Mouse (Mus musculus) ES-E14 (cell line): ENCODE data around the gene AI837181. TPM values are rescaled to one million over a fixed set of nuclear protein-coding genes. Genes with fewer than 3 reads are reported as not detected.

Experiments used
- DNase-seq: peaks from one replicate; pipeline ENCODE4 v3.0.0-alpha.2; 2013; ENCODE audit warnings: low read depth, low spot score
- H3K27ac ChIP-seq: 2 replicates; pipeline ENCODE4 v1.5.1; 2012; ENCODE audit warnings: low read depth, mild to moderate bottlenecking, low read length, moderate library complexity, mixed read lengths; ENCODE audit not compliant: poor library complexity, insufficient read depth, severe bottlenecking
- H3K36me3 ChIP-seq: 2 replicates; pipeline ENCODE4 v1.6.1; 2012; ENCODE audit warnings: mild to moderate bottlenecking, low read length, moderate library complexity, mixed read lengths; ENCODE audit not compliant: control insufficient read depth, poor library complexity, insufficient read depth, severe bottlenecking
- H3K4me1 ChIP-seq, 2 experiments: fragments of 150-350 bp in 1 of 2; sonication (generic) in 1 of 2; 2 replicates each; pipeline ENCODE4 v1.6.1; 2012; ENCODE audit warnings: low read length in 2 of 2, mild to moderate bottlenecking in 1 of 2, mixed read lengths in 1 of 2; ENCODE audit not compliant: control insufficient read depth in 2 of 2, insufficient read depth in 2 of 2, poor library complexity in 1 of 2
- H3K4me3 ChIP-seq, 2 experiments: fragments of 150-350 bp in 1 of 2; sonication (generic) in 1 of 2; 2 replicates each; pipeline ENCODE4 v1.5.1; 2012; ENCODE audit warnings: low read length in 2 of 2, low read depth in 1 of 2, mild to moderate bottlenecking in 1 of 2, mixed read lengths in 1 of 2; ENCODE audit not compliant: insufficient read depth in 1 of 2, poor library complexity in 1 of 2, severe bottlenecking in 1 of 2
- H3K9ac ChIP-seq: 2 replicates; pipeline ENCODE4 v1.6.1; 2012; ENCODE audit warnings: low read depth, mild to moderate bottlenecking, low read length, mixed read lengths; ENCODE audit not compliant: poor library complexity, insufficient read depth, severe bottlenecking
- H3K9me3 ChIP-seq: fragments of 150-350 bp; sonication (generic); 2 replicates; pipeline ENCODE4 v1.6.1; 2012; ENCODE audit warnings: low read depth, mild to moderate bottlenecking, low read length; ENCODE audit not compliant: control insufficient read depth, insufficient read depth
- CHD2 ChIP-seq: IDR thresholded peaks from 2 replicates; pipeline ENCODE4 v1.6.1; 2014; ENCODE audit warnings: mild to moderate bottlenecking, low read depth, low read length, inconsistent platforms
- HCFC1 ChIP-seq: IDR thresholded peaks from 2 replicates; pipeline ENCODE4 v1.6.1; 2012; ENCODE audit warnings: low read length, inconsistent platforms, borderline replicate concordance; ENCODE audit not compliant: insufficient read depth
- MAFK ChIP-seq: IDR thresholded peaks from 2 replicates; pipeline ENCODE4 v1.6.1; 2014; ENCODE audit warnings: mild to moderate bottlenecking, low read depth, low read length, inconsistent platforms; ENCODE audit not compliant: insufficient read depth
- ZC3H11A ChIP-seq: IDR thresholded peaks from 2 replicates; pipeline ENCODE4 v1.6.1; 2012; ENCODE audit warnings: low read depth, mild to moderate bottlenecking, inconsistent platforms, low read length, borderline replicate concordance
- ZNF384 ChIP-seq: IDR thresholded peaks from 2 replicates; pipeline ENCODE4 v1.6.1; 2012; ENCODE audit warnings: low read depth, low read length, inconsistent platforms
- in situ Hi-C, 2 experiments: fragments of 600-800 bp; cut with MboI; formaldehyde crosslinking; loops; one replicate each; pipeline ENCODE4 v1.15.1; 2025; ENCODE audit warnings: low sequenced_read_pairs in 2 of 2, inconsistent platforms in 1 of 2; ENCODE audit not compliant: unreplicated experiment in 2 of 2
- total RNA-seq: library from RNA; depleted of rRNA; stranded (reverse); fragments of 300-350 nt; gene quantifications from 2 replicates; pipeline ENCODE4 v1.2.3, GENCODE M21; 2012

Gene AI837181
- total RNA-seq, 1 experiment = 13.8 TPM

DNA sequence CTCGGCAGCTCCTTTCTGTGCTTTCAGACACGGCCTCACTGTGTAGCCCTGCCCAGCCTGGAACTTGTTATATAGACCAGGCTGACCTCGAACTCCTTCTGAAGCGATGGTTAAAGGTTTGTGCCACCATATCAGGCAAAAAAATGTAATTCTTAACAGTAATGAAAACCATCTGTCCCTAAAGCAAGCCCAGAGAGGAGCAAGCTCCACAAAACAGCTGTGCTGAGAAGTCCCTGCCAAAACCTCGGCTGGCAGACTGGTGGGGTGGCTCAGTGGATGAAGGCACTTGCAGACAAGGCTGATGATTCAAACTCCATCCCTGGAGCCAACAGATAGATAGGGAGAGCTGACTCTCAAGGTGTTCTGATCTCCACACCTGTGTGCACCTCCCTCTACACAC is 15.9 kb upstream of the AI837181 start:
- TF ChIP-seq MAFK = no peak
- TF ChIP-seq CHD2 = no peak
- Histone ChIP-seq H3K9me3 (no peaks in the 10 kb centered on the region), H3K4me3 (no peak overlapping the region), H3K27ac (no peak overlapping the region), H3K36me3 (no peaks in the 10 kb centered on the region), H3K9ac (no peak overlapping the region), H3K4me1 (peaks cover 0 to 8% of the 10 kb centered on the region in 2 experiments; a peak in 2 of 4 replicates)
- in situ Hi-C loops = no loop called here
- DNase-seq = no peak

DNA sequence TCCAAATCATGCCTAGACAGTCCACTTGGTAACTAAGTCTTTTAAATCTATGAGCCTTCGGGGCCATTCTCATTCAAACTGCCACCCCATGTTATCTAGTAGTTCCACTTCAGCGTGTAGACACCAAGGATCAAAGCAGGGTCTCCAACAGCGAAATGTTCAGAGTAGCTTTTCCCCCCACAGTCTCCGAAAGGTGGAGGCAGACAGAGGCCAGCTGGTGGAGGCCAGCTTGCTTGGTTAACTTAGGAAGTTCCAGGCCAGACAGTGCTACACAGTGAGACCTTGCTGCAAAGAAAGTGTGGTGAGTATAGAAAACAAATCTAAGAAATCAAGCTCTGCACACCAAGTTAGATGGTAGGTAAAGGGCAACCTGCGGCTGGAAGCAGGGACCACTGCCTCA is 14.3 kb upstream of the AI837181 start:
- TF ChIP-seq MAFK (no peak), ZC3H11A (no peak), HCFC1 (no peak), ZNF384 (no peak), CHD2 (no peak)
- peaks cover 0 to 8% of the 10 kb centered on the region in 2 experiments; a peak in 2 of 4 replicates for H3K4me1 ChIP-seq
- no peaks in the 10 kb centered on the region for H3K9me3 ChIP-seq
- DNase-seq = no peak
- H3K4me3 ChIP-seq = no peak overlapping the region
- H3K36me3 ChIP-seq = no peaks in the 10 kb centered on the region
- in situ Hi-C loops = no loop called here
- H3K27ac ChIP-seq = no peak overlapping the region
- no peak overlapping the region for H3K9ac ChIP-seq

DNA sequence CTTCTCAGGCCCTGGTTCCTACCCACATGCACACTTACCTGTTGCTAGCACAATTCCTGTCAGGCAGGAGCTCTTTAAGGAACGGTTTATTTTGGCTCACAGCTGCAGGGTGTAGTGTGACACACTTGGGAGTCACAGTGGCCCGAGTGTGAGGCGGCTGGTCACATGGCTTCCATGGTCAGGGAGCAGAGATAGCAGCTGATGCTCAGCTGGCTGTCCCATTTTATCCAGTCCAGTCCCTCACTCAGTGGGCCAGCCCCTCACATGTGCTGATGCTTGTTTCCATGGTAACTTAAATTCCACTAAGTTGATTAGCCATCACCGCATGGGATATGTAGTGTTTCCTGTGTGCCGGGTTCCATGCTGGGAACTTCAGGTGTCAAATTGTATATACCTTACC is 13.0 kb upstream of the AI837181 start:
- no peak overlapping the region for H3K27ac ChIP-seq
- in situ Hi-C loops = no loop called here
- no peaks in the 10 kb centered on the region for H3K9me3 ChIP-seq
- H3K4me3 ChIP-seq = no peak overlapping the region
- no peak overlapping the region for H3K9ac ChIP-seq
- H3K4me1 ChIP-seq = peaks cover 0 to 8% of the 10 kb centered on the region in 2 experiments; a peak in 1 of 4 replicates
- TF ChIP-seq CHD2 (no peak), ZC3H11A (no peak), HCFC1 (no peak)
- H3K36me3 ChIP-seq = no peaks in the 10 kb centered on the region
- DNase-seq = no peak

DNA sequence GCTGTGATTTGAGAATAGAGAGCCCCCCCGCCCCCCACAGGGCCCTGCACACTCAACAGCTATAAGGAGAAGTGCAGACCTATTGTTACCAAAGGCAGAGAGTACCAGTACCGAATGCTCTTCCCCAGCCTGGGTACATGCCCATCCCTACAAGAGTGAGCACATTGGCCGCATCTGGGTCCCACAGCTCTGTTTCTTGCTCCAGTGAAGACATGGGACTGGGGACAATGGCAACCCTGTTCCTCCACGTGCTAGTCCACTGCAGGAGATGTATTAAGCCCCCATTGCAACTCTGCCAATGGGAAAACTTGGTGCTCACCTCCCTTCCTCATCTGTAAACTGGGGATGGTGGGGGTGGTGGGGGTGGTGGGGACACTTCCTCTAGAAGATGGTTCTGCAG is 11.1 kb upstream of the AI837181 start:
- Histone ChIP-seq H3K36me3 (no peaks in the 10 kb centered on the region), H3K4me1 (peaks cover 0 to 3% of the 10 kb centered on the region in 2 experiments; a peak in 1 of 4 replicates), H3K9ac (no peak overlapping the region), H3K4me3 (no peak overlapping the region), H3K9me3 (no peaks in the 10 kb centered on the region), H3K27ac (no peak overlapping the region)
- no peak for DNase-seq
- TF ChIP-seq CHD2 (no peak), HCFC1 (no peak), ZNF384 (no peak), ZC3H11A (no peak), MAFK (no peak)
- in situ Hi-C loops = no loop called here

DNA sequence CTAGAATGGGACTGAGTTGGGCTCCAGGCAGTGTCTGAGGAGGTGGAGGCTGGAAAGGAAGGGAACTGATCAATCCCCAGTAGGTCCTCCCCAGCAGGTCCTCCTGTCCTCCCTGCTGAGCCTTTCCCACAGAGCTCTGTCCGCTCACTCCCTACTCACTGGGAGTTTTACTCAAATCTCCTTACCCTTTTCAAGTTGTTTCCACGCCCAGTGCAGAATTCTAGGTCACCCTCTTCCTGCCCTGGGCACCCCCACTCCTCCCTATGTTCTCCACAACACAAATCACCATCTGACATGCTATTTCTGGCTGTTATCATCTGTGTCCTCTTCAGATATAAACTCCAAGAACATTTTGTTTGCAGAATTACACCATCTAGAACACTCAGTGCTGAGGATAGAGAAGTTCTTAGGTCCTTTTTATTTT is 10.4 kb upstream of the AI837181 start:
- no peak overlapping the region for H3K27ac ChIP-seq
- no peaks in the 10 kb centered on the region for H3K4me1 ChIP-seq
- in situ Hi-C loops = no loop called here
- H3K4me3 ChIP-seq = no peak overlapping the region
- DNase-seq = no peak
- TF ChIP-seq MAFK (no peak), HCFC1 (no peak), ZC3H11A (no peak), ZNF384 (no peak), CHD2 (no peak)
- no peaks in the 10 kb centered on the region for H3K9me3 ChIP-seq
- no peaks in the 10 kb centered on the region for H3K36me3 ChIP-seq
- no peak overlapping the region for H3K9ac ChIP-seq
